Mouse (Mus musculus) ES-E14 (cell line): ENCODE data around the gene Sh2d4b. TPM values are rescaled to one million over a fixed set of nuclear protein-coding genes. Genes with fewer than 3 reads are reported as not detected.

Source experiments
- DNase-seq: peaks from one replicate; pipeline ENCODE4 v3.0.0-alpha.2; 2013; ENCODE audit warnings: low read depth, low spot score
- H3K27ac ChIP-seq: 2 replicates; pipeline ENCODE4 v1.5.1; 2012; ENCODE audit warnings: low read depth, mild to moderate bottlenecking, low read length, moderate library complexity, mixed read lengths; ENCODE audit not compliant: poor library complexity, insufficient read depth, severe bottlenecking
- H3K36me3 ChIP-seq: 2 replicates; pipeline ENCODE4 v1.6.1; 2012; ENCODE audit warnings: mild to moderate bottlenecking, low read length, moderate library complexity, mixed read lengths; ENCODE audit not compliant: control insufficient read depth, poor library complexity, insufficient read depth, severe bottlenecking
- H3K4me1 ChIP-seq, 2 experiments: fragments of 150-350 bp in 1 of 2; sonication (generic) in 1 of 2; 2 replicates each; pipeline ENCODE4 v1.6.1; 2012; ENCODE audit warnings: low read length in 2 of 2, mild to moderate bottlenecking in 1 of 2, mixed read lengths in 1 of 2; ENCODE audit not compliant: control insufficient read depth in 2 of 2, insufficient read depth in 2 of 2, poor library complexity in 1 of 2
- H3K4me3 ChIP-seq, 2 experiments: fragments of 150-350 bp in 1 of 2; sonication (generic) in 1 of 2; 2 replicates each; pipeline ENCODE4 v1.5.1; 2012; ENCODE audit warnings: low read length in 2 of 2, low read depth in 1 of 2, mild to moderate bottlenecking in 1 of 2, mixed read lengths in 1 of 2; ENCODE audit not compliant: insufficient read depth in 1 of 2, poor library complexity in 1 of 2, severe bottlenecking in 1 of 2
- H3K9ac ChIP-seq: 2 replicates; pipeline ENCODE4 v1.6.1; 2012; ENCODE audit warnings: low read depth, mild to moderate bottlenecking, low read length, mixed read lengths; ENCODE audit not compliant: poor library complexity, insufficient read depth, severe bottlenecking
- H3K9me3 ChIP-seq: fragments of 150-350 bp; sonication (generic); 2 replicates; pipeline ENCODE4 v1.6.1; 2012; ENCODE audit warnings: low read depth, mild to moderate bottlenecking, low read length; ENCODE audit not compliant: control insufficient read depth, insufficient read depth
- CHD2 ChIP-seq: IDR thresholded peaks from 2 replicates; pipeline ENCODE4 v1.6.1; 2014; ENCODE audit warnings: mild to moderate bottlenecking, low read depth, low read length, inconsistent platforms
- HCFC1 ChIP-seq: IDR thresholded peaks from 2 replicates; pipeline ENCODE4 v1.6.1; 2012; ENCODE audit warnings: low read length, inconsistent platforms, borderline replicate concordance; ENCODE audit not compliant: insufficient read depth
- MAFK ChIP-seq: IDR thresholded peaks from 2 replicates; pipeline ENCODE4 v1.6.1; 2014; ENCODE audit warnings: mild to moderate bottlenecking, low read depth, low read length, inconsistent platforms; ENCODE audit not compliant: insufficient read depth
- ZC3H11A ChIP-seq: IDR thresholded peaks from 2 replicates; pipeline ENCODE4 v1.6.1; 2012; ENCODE audit warnings: low read depth, mild to moderate bottlenecking, inconsistent platforms, low read length, borderline replicate concordance
- ZNF384 ChIP-seq: IDR thresholded peaks from 2 replicates; pipeline ENCODE4 v1.6.1; 2012; ENCODE audit warnings: low read depth, low read length, inconsistent platforms
- in situ Hi-C, 2 experiments: fragments of 600-800 bp; cut with MboI; formaldehyde crosslinking; loops; one replicate each; pipeline ENCODE4 v1.15.1; 2025; ENCODE audit warnings: low sequenced_read_pairs in 2 of 2, inconsistent platforms in 1 of 2; ENCODE audit not compliant: unreplicated experiment in 2 of 2
- total RNA-seq: library from RNA; depleted of rRNA; stranded (reverse); fragments of 300-350 nt; gene quantifications from 2 replicates; pipeline ENCODE4 v1.2.3, GENCODE M21; 2012

Sh2d4b gene
- total RNA-seq, 1 experiment = 2.5 TPM

GRCm38 (mm10) chr14:40863022-40863421, 30.0 kb downstream of the Sh2d4b start:
- H3K9me3 ChIP-seq = no peaks in the 10 kb centered on the region
- H3K4me3 ChIP-seq = no peak overlapping the region
- no peak for DNase-seq
- TF ChIP-seq ZC3H11A (no peak), MAFK (no peak), ZNF384 (no peak)
- H3K4me1 ChIP-seq = peaks cover 3 to 5% of the 10 kb centered on the region in 2 experiments; a peak in 2 of 4 replicates
- no peak overlapping the region for H3K27ac ChIP-seq
- in situ Hi-C loops = no loop called here
- no peaks in the 10 kb centered on the region for H3K36me3 ChIP-seq
- H3K9ac ChIP-seq = no peak overlapping the region

- Histone ChIP-seq H3K9me3 (no peaks in the 10 kb centered on the region), H3K36me3 (no peaks in the 10 kb centered on the region), H3K4me1 (no peaks in the 10 kb centered on the region), H3K4me3 (no peak overlapping the region), H3K27ac (no peak overlapping the region), H3K9ac (no peak overlapping the region)
- no peak for DNase-seq
- TF ChIP-seq ZC3H11A (no peak), HCFC1 (no peak), MAFK (no peak), CHD2 (no peak), ZNF384 (no peak)
- in situ Hi-C loops = no loop called here
These were observed 40.1 kb downstream of the Sh2d4b start for GRCm38 (mm10) chr14:40852978-40853377.

- in situ Hi-C loops = no loop called here
- TF ChIP-seq MAFK = no peak
- TF ChIP-seq ZC3H11A = no peak
- no peak for TF ChIP-seq CHD2
- no peak for TF ChIP-seq HCFC1
- Histone ChIP-seq H3K4me1 (no peaks in the 10 kb centered on the region), H3K4me3 (no peak overlapping the region), H3K9me3 (no peaks in the 10 kb centered on the region), H3K36me3 (no peaks in the 10 kb centered on the region), H3K9ac (no peak overlapping the region), H3K27ac (no peak overlapping the region)
- no peak for DNase-seq
These were observed 55.7 kb downstream of the Sh2d4b start for GRCm38 (mm10) chr14:40837397-40837796.

GRCm38 (mm10) chr14:40830505-40830904, 62.6 kb downstream of the Sh2d4b start:
- Histone ChIP-seq H3K4me1 (no peaks in the 10 kb centered on the region), H3K36me3 (no peaks in the 10 kb centered on the region), H3K27ac (no peak overlapping the region), H3K9ac (no peak overlapping the region), H3K9me3 (no peaks in the 10 kb centered on the region), H3K4me3 (no peak overlapping the region)
- no peak for TF ChIP-seq MAFK
- no peak for TF ChIP-seq CHD2
- TF ChIP-seq ZC3H11A = no peak
- no peak for TF ChIP-seq ZNF384
- no peak for TF ChIP-seq HCFC1
- in situ Hi-C loops = no loop called here
- no peak for DNase-seq

GRCm38 (mm10) chr14:40830094-40830493, 63.0 kb downstream of the Sh2d4b start:
- in situ Hi-C loops = no loop called here
- no peak for DNase-seq
- TF ChIP-seq ZNF384 (no peak), ZC3H11A (no peak), MAFK (no peak), CHD2 (no peak), HCFC1 (no peak)
- no peak overlapping the region for H3K9ac ChIP-seq
- H3K27ac ChIP-seq = no peak overlapping the region
- H3K9me3 ChIP-seq = no peaks in the 10 kb centered on the region
- H3K36me3 ChIP-seq = no peaks in the 10 kb centered on the region
- no peaks in the 10 kb centered on the region for H3K4me1 ChIP-seq
- no peak overlapping the region for H3K4me3 ChIP-seq
